Mouse (Mus musculus) forebrain, embryonic 15.5 days (tissue): ENCODE data around the gene BC067074. TPM values are rescaled to one million over a fixed set of nuclear protein-coding genes. Genes with fewer than 3 reads are reported as not detected.
"Not testable (repeated sequence)": the region's sequence is repeated elsewhere in the genome, so short reads cannot be mapped to it uniquely, and the experiment has no call there.

ENCODE experiments used
- ATAC-seq: fragments of 200-750 bp; cut with Nextera tagmentation; replicated peaks from 2 replicates; pipeline ENCODE4 v1.8.0; 2017; ENCODE audit warnings: mild to moderate bottlenecking, moderate TSS enrichment, moderate library complexity
- H3K27ac ChIP-seq: fragments of 300-500 bp; sonication (generic); replicated peaks from 2 replicates; pipeline ENCODE4 v1.5.1; 2015; ENCODE audit warnings: mild to moderate bottlenecking, inconsistent platforms
- H3K27me3 ChIP-seq: fragments of 300-500 bp; sonication (generic); 2 replicates; pipeline ENCODE4 v1.6.1; 2015; ENCODE audit warnings: inconsistent platforms
- H3K36me3 ChIP-seq: fragments of 300-500 bp; sonication (generic); 2 replicates; pipeline ENCODE4 v1.6.1; 2015; ENCODE audit warnings: mild to moderate bottlenecking, inconsistent platforms
- H3K4me1 ChIP-seq: fragments of 300-500 bp; sonication (generic); 2 replicates; pipeline ENCODE4 v1.6.1; 2015; ENCODE audit warnings: inconsistent platforms
- H3K4me2 ChIP-seq: fragments of 300-500 bp; sonication (generic); replicated peaks from 2 replicates; pipeline ENCODE4 v1.6.1; 2015; ENCODE audit warnings: mild to moderate bottlenecking, inconsistent platforms
- H3K4me3 ChIP-seq: fragments of 300-500 bp; sonication (generic); 2 replicates; pipeline ENCODE4 v1.5.1; 2015; ENCODE audit warnings: mild to moderate bottlenecking, inconsistent platforms
- H3K9ac ChIP-seq: fragments of 300-500 bp; sonication (generic); replicated peaks from 2 replicates; pipeline ENCODE4 v1.6.1; 2015; ENCODE audit warnings: mild to moderate bottlenecking, inconsistent platforms
- H3K9me3 ChIP-seq: fragments of 300-500 bp; sonication (generic); 2 replicates; pipeline ENCODE4 v1.6.1; 2016; ENCODE audit warnings: inconsistent platforms
- WGBS: fragments of 180-500 bp; shearing (Covaris S2); methylation state at CpG from one replicate; pipeline ENCODE4 v1.1.7; 2015; ENCODE audit warnings: mixed read lengths; 5-methylcytosine and 5-hydroxymethylcytosine counted together
- polyA plus RNA-seq: library from polyadenylated mRNA; unstranded; fragments of >200 nt; fragmentation: Nextera tagmentation; extraction: Ambion mirVana; gene quantifications from 2 replicates; pipeline ENCODE4 v1.2.1, GENCODE M21; 2015

The BC067074 gene
- polyA plus RNA-seq, result 0.48 and 0.54 TPM in 2 replicates

DNA sequence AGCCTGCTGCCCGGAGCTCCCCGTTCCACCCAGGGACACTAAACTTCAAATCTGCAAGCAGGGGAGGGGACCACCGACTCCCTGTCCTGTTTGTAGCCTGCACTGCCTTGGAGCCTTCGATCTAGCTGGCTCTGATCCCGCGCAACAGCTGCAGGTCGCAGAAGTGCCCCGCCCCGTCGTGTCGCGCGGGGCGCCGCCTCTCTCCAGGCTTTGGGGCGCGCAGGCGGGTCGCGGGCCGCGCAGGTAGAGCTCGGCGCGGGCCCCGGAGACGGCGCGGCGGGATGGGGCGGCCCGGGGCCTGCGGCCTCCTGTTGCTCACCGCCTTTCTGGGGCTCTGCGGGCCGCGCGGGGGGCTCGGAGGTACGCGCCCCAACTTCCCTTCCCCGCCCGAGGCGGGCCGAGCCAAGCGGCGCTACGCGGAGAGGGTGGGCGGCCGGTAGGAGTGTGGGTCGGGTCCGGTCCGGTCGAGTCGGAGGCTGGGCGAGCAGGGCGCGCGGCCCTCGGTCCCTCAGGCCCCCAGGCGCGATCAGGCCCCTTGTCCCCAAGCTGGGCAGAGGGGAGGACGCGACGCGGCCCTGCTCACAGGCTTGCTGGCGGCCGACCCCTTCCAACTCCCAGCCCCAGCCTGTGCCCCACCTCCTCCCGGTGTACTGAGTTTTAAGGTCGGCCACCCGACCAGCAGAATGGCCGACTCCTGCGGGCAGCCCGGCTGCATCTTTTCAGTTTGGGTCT lies at the start of gene BC067074:
BC067074 (plus strand) TSS at position 185 of the 732 bp plus-strand sequence.
- H3K4me1 ChIP-seq, result peaks cover 14% of the 10 kb centered on the region
- no peak within 1 kb of the TSS for H3K27ac ChIP-seq
- WGBS, result under 1% methylated on average over 75 of the region's 75 CpGs
- H3K9ac ChIP-seq, result peak within 1 kb of the TSS; percentile 56
- peak; percentile 89 for ATAC-seq
- H3K4me3 ChIP-seq, result peak within 1 kb of the TSS; percentile 56
- no peaks in the 10 kb centered on the region for H3K36me3 ChIP-seq
- H3K4me2 ChIP-seq, result peak within 1 kb of the TSS; percentile 97
- H3K27me3 ChIP-seq, result no peaks in the 10 kb centered on the region
- no peaks in the 10 kb centered on the region for H3K9me3 ChIP-seq

DNA sequence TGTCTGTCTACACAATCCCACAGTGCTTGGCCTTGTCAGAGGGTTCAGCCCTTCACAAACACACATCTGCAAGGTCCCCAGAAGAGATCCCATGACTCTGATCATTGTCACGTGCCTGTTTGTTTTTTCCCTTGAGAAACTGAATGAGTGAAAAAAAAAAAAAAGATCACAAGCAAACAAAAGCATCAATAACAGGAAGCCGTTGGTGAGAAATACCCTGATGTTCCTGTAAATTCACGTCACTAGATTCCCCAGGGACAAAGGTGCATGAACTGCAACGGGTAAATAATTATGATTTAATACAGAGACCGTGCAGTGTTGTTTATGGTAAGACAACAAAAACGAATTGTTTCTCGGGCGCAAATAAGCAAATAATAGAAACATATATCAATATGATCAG lies 47.9 kb upstream of the BC067074 start:
- no peaks in the 10 kb centered on the region for H3K27me3 ChIP-seq
- H3K36me3 ChIP-seq, result no peaks in the 10 kb centered on the region
- 84% methylated on average over 8 of the region's 8 CpGs for WGBS
- no peak overlapping the region for H3K4me2 ChIP-seq
- H3K27ac ChIP-seq, result no peak overlapping the region
- no peak for ATAC-seq
- no peaks in the 10 kb centered on the region for H3K4me1 ChIP-seq
- no peak overlapping the region for H3K9ac ChIP-seq
- no peaks in the 10 kb centered on the region for H3K9me3 ChIP-seq
- H3K4me3 ChIP-seq, result no peak overlapping the region

DNA sequence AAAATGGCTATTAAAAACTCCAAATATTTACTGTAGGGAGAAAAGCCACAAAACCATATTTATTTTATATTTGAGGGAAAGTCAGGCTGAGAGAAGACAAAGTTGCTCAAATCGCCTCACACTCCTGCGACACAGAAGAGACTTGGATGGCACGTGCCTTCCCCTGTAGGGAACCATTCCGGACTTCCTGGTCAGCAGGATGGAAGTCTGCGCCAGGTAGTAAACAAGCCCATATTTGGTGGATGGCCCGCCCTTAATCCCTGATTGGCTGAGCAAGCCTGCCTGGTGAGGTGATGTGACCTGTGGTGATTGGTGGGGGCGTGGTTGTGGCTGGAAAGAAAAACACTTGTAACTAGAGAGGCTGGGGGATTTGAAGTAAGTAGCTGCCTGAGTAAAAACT lies 40.4 kb upstream of the BC067074 start:
- H3K4me1 ChIP-seq, H3K27me3 ChIP-seq, H3K4me3 ChIP-seq, H3K4me2 ChIP-seq, ATAC-seq, H3K36me3 ChIP-seq, H3K9ac ChIP-seq, H3K9me3 ChIP-seq, H3K27ac ChIP-seq: not testable (repeated sequence)
- 86% methylated on average over 7 of the region's 7 CpGs for WGBS

DNA sequence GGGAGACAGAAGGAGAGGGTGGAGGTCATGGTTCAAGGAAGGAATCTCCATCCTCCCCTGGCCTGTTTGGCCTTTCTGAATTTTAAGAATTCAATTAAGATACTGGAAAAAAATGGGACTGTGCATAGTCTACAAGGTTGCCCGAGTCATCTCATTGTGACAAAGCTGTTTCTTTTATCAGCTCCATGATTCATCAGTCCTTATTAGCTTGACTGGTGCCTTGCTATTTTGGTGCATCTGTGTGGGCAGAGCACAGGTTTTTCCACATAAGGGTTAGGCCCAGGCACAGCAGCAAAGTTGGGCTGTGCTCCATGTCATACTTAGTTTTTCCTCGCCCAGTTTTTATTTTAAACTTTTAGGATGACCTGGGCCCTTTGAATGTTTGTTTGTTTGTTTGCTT lies 36.2 kb upstream of the BC067074 start:
- H3K27me3 ChIP-seq, result no peaks in the 10 kb centered on the region
- 91% methylated on average over 2 of the region's 2 CpGs for WGBS
- H3K4me1 ChIP-seq, result no peaks in the 10 kb centered on the region
- no peak overlapping the region for H3K9ac ChIP-seq
- no peak for ATAC-seq
- no peak overlapping the region for H3K4me2 ChIP-seq
- H3K36me3 ChIP-seq, result no peaks in the 10 kb centered on the region
- no peak overlapping the region for H3K4me3 ChIP-seq
- H3K27ac ChIP-seq, result no peak overlapping the region
- no peaks in the 10 kb centered on the region for H3K9me3 ChIP-seq

GRCm38 (mm10) chr13:113257190-113257589 lies 35.8 kb upstream of the BC067074 start:
- H3K4me3 ChIP-seq, result no peak overlapping the region
- H3K9me3 ChIP-seq, result no peaks in the 10 kb centered on the region
- 45% methylated on average over 5 of the region's 5 CpGs for WGBS
- H3K4me2 ChIP-seq, result no peak overlapping the region
- no peak overlapping the region for H3K27ac ChIP-seq
- H3K4me1 ChIP-seq, result no peaks in the 10 kb centered on the region
- H3K9ac ChIP-seq, result no peak overlapping the region
- no peaks in the 10 kb centered on the region for H3K27me3 ChIP-seq
- no peak for ATAC-seq
- H3K36me3 ChIP-seq, result no peaks in the 10 kb centered on the region

DNA sequence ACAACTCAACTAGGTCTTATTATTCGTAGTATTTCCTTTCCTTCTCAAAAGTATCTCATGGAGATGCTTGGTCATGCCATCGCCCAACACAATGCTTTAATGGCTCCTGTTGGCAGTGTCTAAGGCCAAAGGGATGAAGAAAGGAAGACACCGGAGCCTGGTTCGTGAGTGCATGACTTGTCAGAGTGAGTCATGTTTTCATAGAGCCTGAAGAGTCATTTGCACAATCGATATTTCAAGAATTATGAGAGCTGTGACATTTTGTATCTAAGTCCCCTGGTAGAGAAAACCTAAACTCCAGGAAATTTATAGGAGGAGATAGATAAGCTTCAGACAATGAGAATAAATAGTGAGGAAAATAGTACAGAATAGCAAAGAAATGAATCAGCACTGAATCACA lies 33.7 kb upstream of the BC067074 start:
- no peak for ATAC-seq
- no peak overlapping the region for H3K4me2 ChIP-seq
- H3K9me3 ChIP-seq, result no peaks in the 10 kb centered on the region
- no peak overlapping the region for H3K4me3 ChIP-seq
- 91% methylated on average over 5 of the region's 5 CpGs for WGBS
- no peak overlapping the region for H3K9ac ChIP-seq
- no peak overlapping the region for H3K27ac ChIP-seq
- no peaks in the 10 kb centered on the region for H3K27me3 ChIP-seq
- no peaks in the 10 kb centered on the region for H3K36me3 ChIP-seq
- peaks cover 6% of the 10 kb centered on the region for H3K4me1 ChIP-seq

- Histone ChIP-seq H3K27me3 (no peaks in the 10 kb centered on the region), H3K9ac (no peak overlapping the region), H3K9me3 (no peaks in the 10 kb centered on the region), H3K4me3 (no peak overlapping the region), H3K4me2 (no peak overlapping the region), H3K36me3 (no peaks in the 10 kb centered on the region), H3K27ac (no peak overlapping the region), H3K4me1 (peaks cover 6% of the 10 kb centered on the region)
- peak; percentile 66 for ATAC-seq
- 46% methylated on average over 12 of the region's 12 CpGs for WGBS
These were observed 30.1 kb upstream of the BC067074 start for GRCm38 (mm10) chr13:113262822-113263221.

DNA sequence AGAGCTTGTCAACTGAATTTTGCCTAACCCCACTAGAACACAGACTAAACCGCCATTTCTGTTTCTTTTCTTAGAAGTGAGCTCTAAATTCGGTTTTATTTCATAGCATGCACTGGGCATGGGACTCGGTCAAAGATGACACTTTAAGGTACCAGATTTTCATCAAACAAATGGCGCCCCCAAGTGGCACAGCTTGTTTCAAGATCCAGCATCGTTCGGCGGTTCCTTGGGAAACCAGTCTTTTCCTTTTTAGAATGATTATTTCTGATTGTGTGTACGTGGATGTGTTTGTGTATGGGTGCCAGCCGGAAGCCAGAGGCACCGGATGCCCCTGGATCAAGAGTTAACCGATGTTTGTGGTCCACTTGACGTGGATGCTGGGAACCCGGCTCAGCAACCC lies 27.7 kb upstream of the BC067074 start:
- no peak overlapping the region for H3K4me3 ChIP-seq
- H3K4me1 ChIP-seq, result peaks cover 6% of the 10 kb centered on the region
- ATAC-seq, result no peak
- no peak overlapping the region for H3K9ac ChIP-seq
- no peak overlapping the region for H3K27ac ChIP-seq
- 28% methylated on average over 13 of the region's 13 CpGs for WGBS
- H3K4me2 ChIP-seq, result no peak overlapping the region
- H3K27me3 ChIP-seq, result no peaks in the 10 kb centered on the region
- H3K36me3 ChIP-seq, result no peaks in the 10 kb centered on the region
- H3K9me3 ChIP-seq, result no peaks in the 10 kb centered on the region

DNA sequence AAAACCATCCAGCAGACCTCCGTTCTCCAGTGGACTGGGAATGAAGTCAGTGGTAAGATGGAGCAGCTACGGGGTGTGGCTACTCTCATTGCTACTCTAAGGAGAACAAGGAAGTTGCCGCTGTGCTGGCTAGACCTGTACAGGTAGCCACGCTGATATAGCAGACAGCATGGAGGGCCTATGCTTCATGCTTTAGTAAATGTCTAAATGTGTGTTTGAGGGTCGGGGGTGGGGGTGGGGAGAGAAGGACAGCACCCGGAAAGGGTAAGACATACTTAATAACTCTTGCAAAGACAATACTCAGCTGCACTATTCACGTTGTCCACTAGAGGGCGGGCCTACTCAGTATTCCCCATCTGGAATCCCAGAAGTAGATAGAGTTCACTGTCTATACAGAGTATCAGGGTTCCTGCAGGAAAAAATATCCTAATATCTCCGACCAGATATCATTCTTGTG lies 26.4 kb upstream of the BC067074 start:
- Histone ChIP-seq H3K4me3 (no peak overlapping the region), H3K27me3 (no peaks in the 10 kb centered on the region), H3K27ac (no peak overlapping the region), H3K9ac (no peak overlapping the region), H3K4me1 (peaks cover 6% of the 10 kb centered on the region), H3K9me3 (no peaks in the 10 kb centered on the region), H3K36me3 (no peaks in the 10 kb centered on the region), H3K4me2 (no peak overlapping the region)
- ATAC-seq, result peak; percentile 30; the same call in 1 of the 2 replicates
- 27% methylated on average over 9 of the region's 9 CpGs for WGBS

GRCm38 (mm10) chr13:113267204-113267603 lies 25.8 kb upstream of the BC067074 start:
- no peak for ATAC-seq
- no peaks in the 10 kb centered on the region for H3K9me3 ChIP-seq
- no peaks in the 10 kb centered on the region for H3K27me3 ChIP-seq
- no peak overlapping the region for H3K4me2 ChIP-seq
- H3K4me1 ChIP-seq, result peaks cover 6% of the 10 kb centered on the region
- no peak overlapping the region for H3K4me3 ChIP-seq
- no peak overlapping the region for H3K27ac ChIP-seq
- H3K9ac ChIP-seq, result no peak overlapping the region
- H3K36me3 ChIP-seq, result no peaks in the 10 kb centered on the region
- 79% methylated on average over 3 of the region's 3 CpGs for WGBS

DNA sequence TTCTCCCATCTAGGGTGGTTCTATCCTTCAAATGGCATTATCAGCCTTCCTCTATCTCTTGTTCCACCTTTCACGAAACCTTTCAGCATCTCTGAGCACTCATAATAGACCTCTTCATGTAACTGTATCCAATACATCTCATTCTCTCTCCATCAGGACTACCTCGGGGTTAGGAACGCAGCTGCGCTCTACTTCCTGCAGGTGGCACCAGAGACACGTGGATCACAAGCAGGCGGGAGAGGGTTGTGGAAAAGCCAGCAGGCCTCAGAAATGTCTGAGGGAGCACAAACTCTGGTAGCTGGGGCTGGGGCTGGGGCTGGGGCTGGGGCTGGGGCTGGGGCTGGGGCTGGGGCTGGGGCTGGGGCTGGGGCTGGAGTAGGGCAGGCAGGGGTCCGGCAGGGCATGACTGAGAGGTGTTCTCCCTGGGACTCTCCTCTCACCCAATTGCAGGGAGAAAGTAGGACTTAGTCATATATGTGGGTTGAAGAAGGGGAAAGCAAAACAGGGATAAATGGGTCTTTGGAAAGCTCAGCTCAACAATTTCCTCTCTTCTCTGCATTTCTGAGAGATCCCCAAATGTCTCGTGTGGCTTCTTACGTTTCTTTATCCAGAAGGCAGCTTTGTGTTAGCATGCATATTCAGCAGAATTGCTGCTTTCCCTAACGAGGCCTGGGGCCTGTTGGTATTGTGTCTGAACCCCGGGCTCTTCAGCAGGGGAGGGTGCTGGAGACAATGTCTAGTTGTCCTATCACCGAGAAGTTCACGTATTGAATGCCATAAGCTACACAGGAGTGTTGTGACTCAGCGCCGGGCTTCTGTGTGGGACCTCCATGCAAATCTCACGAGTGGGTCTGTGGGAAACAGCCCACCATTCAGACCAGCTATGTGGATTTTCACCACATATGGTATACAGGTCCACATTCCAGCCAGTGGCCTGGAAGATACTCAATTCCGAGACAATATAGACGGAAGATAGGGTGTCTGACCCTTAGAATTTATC lies 22.9 kb upstream of the BC067074 start:
- H3K9ac ChIP-seq, result no peak overlapping the region
- no peaks in the 10 kb centered on the region for H3K36me3 ChIP-seq
- WGBS, result 28% methylated on average over 18 of the region's 18 CpGs
- H3K4me2 ChIP-seq, result no peak overlapping the region
- no peaks in the 10 kb centered on the region for H3K4me1 ChIP-seq
- ATAC-seq, result peak; percentile 93
- H3K27me3 ChIP-seq, result no peaks in the 10 kb centered on the region
- H3K4me3 ChIP-seq, result no peak overlapping the region
- no peaks in the 10 kb centered on the region for H3K9me3 ChIP-seq
- H3K27ac ChIP-seq, result no peak overlapping the region

GRCm38 (mm10) chr13:113271189-113271588 lies 21.8 kb upstream of the BC067074 start:
- Histone ChIP-seq H3K4me1 (no peaks in the 10 kb centered on the region), H3K27me3 (no peaks in the 10 kb centered on the region), H3K4me2 (no peak overlapping the region), H3K27ac (no peak overlapping the region), H3K9ac (no peak overlapping the region), H3K4me3 (no peak overlapping the region), H3K36me3 (no peaks in the 10 kb centered on the region), H3K9me3 (no peaks in the 10 kb centered on the region)
- WGBS, result 96% methylated on average over 8 of the region's 8 CpGs
- no peak for ATAC-seq
